Mouse (Mus musculus): ENCODE results near the gene Cox6a1.
"Not testable (repeated sequence)": the region's sequence is repeated elsewhere in the genome, so short reads cannot be mapped to it uniquely, and the experiment has no call there.

The Cox6a1 gene

DNA sequence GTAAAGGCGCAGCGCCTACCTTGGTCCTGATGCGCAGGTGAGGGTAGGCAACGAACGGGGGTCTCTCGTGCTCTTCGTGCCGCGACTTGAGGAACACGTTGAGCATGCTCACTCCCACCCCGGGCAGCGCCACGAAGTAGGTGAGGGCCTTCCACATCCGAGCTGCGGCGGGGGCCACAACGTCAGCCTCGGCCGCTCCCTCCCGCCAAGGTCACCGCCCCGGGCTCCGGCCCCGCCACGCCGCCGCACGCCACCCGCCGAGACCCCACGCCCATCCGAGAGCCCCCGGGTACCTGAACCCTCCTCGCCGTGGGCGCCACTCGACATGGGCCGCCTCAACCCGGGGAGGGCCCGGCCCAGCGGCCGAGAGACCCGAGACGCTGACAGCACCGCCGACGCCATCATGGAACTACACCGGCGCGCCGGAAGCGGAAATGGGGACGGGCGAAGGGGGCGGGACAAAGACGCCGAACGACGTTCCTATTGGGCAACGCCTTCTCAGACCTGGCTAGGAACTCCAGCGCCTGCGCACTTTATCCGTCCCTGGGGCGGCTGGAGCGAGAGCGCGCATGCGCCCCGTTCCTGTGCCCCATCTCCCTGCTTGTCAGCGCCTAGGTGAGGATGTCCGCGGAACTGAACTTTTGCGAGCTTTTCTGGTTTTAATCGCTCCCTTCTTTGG is at the start of gene Cox6a1:
Cox6a1 (minus strand) TSS at position 436 of the 679 bp plus-strand sequence.
- DNase-seq (ENCODE audit: inconsistent age in 2 of 2, low spot score in 1 of 2) = peak; percentile 99

DNA sequence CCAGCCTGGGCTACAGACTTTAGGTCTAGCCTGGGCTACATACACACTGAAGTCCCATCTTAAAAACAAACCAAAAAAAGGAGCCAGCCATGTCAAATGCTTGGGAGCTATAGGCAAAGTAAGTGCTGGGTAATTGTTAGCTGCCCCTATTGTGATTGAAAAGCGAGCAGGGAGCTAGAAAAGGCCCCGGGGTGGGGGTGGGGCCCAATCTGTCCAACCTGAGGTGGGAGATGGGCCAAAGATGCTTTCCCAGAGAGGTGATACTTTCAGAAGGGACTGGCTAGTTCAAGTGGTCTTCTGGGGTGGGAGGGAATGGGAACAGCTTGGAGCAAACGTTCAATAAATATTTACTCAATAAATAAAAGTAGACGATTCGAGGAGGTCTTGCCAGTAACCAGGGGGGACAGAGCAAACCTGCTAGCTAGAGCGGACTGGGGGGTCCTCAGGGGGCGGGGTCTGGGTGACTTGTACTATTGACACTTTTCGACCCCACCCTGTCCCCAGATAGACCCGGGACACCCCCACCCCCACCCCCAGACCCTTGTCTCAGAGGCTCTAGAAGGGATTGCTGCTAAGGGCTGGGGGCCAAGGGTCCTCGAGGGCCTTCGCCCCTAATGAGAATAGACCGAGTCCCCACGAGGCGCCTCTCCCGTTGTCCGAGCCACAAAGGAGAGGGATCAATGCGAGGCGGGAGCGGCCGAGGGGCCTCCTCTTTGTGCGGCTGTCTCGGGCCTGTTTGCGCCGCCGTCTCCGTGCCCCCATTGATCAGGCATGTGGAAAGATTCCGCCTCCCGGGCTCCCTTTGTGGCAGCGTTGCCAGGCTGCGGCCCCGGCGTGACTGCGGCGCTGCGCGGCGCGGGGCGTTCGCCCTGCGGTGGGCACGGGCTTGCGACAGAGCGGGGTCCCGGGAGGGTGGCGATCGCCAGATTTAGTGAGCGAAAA is 49.3 kb upstream of the Cox6a1 start:
- peak; percentile 18 to 58 for DNase-seq (ENCODE audit: inconsistent age in 2 of 2, low spot score in 1 of 2)

DNA sequence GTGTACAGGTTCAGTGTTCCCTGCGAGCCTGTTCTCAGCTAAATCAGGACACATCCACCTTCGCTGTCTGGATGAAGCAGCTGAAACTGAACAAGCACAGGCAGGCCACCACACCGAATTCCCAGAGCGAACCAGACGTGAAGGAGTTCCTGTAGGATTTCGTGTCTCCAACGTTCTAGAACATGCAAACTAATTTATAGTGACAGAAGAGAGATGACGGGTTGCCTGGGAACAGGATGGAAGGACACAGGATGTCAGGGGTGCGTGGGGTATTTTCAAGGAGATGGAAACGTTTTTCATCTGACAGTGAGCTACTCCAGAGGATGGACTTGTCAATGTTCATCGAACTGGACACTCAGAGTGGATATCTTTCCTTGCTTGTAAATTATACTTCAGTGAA is 47.9 kb upstream of the Cox6a1 start:
- DNase-seq (ENCODE audit: inconsistent age in 2 of 2, low spot score in 1 of 2) = no peak

DNA sequence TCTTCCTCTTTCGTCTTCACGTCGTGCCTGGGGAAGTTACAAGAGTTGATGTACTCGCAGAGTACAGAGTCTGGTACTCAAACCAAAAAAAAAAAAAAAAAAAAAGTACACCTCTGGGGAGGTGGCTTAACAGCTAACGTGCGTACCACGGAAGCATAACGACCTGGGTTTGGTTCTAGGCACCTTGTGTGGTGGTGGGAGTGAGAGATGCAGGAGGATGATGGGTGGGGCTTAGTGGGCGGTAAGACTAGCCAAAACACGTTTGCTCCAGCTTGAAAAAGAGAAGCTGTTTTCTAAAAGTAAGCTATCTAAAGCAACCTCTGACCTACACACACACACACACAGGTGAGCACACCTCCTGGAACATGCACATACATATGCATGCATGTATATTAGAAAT is 46.1 kb upstream of the Cox6a1 start:
- DNase-seq (ENCODE audit: inconsistent age in 2 of 2, low spot score in 1 of 2) = no peak

DNA sequence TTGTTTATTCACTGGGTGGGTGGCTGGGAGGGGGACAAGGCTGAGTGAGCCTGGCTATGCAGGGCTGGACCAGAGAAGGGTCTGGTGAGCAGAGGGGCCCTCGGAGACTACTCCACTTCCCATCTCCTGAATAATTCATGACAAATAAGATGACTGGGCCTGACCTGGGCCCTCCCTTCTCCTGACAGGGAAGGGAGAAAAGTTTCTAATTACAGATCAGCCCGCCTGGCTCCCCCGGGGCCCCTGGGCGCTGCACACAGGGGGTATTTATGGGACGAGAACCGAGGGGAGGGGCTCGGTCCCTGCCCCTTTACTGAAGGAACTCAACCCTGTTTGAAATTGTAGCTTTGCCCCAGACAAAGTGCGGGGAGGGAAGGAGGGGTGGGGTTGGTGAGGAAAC is 45.4 kb upstream of the Cox6a1 start:
- no peak for DNase-seq (ENCODE audit: inconsistent age in 2 of 2, low spot score in 1 of 2)

DNA sequence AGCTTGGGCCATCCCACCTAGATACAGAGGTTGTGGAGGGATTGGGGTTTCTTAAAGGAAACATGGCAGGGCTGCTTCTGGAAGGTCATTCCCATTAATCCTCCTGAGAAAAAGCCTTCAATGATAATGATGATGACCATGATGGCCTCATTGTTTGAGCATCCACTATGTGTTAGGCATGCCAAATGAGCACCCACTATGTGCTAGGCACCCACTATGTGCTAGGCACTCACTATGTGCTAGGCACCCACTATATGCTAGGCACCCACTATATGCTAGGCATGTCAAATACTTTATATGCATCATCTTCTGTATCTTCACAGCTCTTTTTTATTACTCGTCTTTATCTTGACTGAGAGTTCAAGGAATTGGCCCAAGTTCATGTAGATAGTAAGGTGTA is 44.2 kb upstream of the Cox6a1 start:
- no peak for DNase-seq (ENCODE audit: inconsistent age in 2 of 2, low spot score in 1 of 2)

DNA sequence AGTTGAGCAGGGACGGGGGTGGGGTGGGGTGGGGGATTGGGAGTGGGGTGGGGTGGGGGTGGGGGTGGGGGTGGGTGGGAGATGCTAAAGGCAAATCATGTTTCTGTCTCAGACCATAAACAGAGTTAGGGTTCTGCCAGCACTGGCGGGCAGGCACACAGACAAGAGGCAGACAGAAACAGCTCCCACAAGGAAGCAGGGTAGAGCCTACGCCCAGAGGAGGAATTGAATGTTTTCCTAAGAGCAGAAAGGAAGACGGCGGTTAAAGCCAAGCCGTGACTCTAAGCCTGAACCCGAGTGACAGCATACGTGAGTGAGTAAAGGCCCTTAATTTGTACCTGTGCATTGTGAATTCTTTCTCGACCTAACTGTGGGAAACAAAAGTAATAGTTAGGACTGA is 43.2 kb upstream of the Cox6a1 start:
- no peak for DNase-seq (ENCODE audit: inconsistent age in 2 of 2, low spot score in 1 of 2)

DNA sequence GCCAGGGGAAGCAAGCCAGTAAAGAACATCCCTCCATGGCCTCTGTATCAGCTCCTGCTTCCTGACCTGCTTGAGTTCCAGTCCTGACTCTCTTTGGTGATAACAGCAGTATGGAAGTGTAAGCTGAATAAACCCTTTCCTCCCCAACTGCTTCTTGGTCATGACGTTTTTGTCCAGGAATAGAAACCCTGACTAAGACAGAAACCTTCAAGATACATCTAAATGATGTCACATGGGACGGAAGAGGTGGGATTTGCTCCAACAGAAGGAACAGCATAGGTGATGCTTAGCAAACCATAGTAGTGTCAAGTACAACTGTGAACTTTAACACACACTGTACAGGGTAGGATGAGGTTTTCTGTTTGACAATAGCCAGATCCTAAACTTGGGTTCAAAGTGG is 30.1 kb upstream of the Cox6a1 start:
- DNase-seq (ENCODE audit: inconsistent age in 2 of 2, low spot score in 1 of 2) = not testable (repeated sequence)

DNA sequence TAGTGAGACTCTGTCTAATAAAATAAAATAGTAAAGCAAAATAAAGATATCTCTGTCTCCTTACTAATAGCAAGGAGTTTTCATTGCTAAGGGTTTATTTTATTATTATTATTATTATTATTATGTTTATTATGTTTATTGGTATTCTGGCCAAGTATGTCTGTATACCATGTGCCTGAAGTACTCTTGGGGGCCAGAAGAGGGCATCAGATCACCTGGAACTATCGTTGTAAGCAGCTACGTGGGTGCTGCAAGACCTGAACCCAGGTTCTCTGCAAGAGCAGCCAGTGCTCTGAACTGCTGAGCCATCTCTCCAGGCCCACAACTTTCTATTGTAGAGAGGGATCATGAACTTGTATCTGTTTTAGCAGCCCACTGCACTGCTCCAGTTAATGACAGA is 26.7 kb upstream of the Cox6a1 start:
- DNase-seq (ENCODE audit: inconsistent age in 2 of 2, low spot score in 1 of 2) = no peak

DNA sequence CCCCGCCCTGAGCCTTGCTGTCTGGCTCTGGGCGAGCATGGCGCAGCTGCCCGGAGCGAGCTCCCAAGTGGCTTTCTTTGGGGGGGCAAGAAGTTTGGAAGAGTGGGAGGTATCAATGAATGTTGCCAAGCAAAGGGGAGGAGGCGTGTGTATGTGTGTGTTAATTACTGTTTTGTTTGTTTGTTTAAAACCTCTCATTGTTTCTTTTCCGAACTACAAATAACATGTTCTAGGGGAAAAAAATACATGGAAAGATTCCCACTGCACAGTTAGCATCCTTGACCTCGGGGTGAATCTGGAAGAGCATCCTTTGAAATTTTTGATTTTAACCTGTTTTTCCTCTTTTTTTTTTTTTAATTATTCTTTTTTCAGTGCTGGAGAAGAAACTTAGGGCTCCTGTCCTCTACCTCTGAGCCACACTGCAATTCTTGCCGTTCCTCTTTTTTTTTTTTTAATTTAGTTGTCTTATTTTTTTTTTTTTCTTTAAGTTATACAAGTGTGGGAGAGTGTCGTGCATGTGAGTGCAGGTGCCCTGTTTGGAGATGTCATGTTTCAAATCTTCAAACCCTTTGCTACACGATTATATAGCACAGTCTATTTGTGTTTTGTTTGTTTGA is 25.5 kb upstream of the Cox6a1 start:
- no peak for DNase-seq (ENCODE audit: inconsistent age in 2 of 2, low spot score in 1 of 2)

DNA sequence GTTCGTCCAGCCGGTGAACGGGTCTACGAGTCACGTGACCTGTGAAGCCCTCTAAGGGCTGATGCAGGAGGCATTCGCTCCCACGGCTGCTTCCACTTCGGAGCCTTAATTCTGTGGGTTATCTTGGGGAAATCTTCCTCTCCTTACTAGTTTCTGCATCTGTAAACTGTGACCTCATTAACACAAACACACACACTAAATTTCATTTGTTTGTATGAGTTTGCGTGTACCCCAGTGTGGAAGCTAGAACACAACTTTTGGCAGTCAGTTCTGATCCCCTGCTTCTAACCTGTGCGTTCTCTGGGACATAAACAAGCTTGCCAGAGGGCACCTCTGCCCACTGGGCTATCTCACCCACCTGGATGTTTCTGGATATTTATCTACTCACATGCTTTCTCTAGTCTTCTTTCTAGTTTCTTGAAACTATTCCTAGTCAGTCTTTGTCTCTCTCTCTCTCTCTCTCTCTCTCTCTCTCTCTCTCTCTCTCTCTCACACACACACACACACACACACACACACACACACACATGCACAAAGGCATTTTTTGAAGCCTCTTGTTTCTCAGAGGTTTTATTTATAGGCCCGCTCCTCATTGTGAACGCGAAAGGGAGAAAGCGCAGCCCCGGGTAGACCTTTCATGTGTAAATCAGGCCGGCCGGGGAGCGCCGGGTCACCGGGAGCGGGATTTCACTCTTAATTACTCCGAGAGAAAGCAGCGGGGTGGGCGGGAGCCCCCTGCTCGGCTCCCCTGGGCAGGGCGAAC is 24.8 kb upstream of the Cox6a1 start:
- DNase-seq (ENCODE audit: inconsistent age in 2 of 2, low spot score in 1 of 2) = no peak

DNA sequence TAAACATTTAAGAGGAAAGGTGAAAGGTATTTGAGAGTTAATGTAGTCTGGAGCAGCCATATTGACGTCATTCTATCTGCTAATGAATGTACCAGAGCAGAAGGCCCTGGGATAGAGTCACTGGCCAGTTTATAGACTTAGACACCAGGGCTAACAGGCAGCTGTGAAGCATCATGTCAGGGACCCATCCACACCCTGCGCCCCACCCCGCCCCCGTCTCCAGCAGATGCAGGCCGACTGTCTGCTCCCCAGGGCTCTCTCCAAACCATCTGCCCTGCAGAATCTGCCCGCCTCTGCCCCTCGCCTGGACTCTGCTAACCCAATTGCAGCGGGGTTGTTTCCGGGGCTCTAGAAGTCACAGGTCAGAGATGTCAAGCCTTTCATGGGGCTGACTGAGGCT is 23.0 kb upstream of the Cox6a1 start:
- DNase-seq (ENCODE audit: inconsistent age in 2 of 2, low spot score in 1 of 2) = no peak

DNA sequence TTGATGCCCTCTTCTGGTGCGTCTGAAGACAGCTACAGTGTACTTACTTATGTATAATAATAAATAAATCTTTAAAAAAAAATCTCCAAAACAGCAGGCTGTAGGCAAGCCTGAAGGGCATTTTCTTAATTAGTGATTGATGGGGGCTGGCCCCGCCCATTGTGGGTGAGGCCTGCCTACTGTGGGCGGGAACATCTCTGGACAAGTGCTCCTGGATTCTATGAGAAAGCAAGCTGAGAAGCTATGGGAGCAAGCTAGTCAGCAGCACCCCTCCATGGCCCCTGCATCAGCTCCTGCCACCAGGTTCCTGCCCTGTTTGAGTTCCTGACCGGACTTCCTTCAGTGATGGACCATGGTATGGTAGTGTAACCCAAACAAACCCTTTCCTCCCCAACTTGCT is 16.0 kb upstream of the Cox6a1 start:
- no peak for DNase-seq (ENCODE audit: inconsistent age in 2 of 2, low spot score in 1 of 2)

DNA sequence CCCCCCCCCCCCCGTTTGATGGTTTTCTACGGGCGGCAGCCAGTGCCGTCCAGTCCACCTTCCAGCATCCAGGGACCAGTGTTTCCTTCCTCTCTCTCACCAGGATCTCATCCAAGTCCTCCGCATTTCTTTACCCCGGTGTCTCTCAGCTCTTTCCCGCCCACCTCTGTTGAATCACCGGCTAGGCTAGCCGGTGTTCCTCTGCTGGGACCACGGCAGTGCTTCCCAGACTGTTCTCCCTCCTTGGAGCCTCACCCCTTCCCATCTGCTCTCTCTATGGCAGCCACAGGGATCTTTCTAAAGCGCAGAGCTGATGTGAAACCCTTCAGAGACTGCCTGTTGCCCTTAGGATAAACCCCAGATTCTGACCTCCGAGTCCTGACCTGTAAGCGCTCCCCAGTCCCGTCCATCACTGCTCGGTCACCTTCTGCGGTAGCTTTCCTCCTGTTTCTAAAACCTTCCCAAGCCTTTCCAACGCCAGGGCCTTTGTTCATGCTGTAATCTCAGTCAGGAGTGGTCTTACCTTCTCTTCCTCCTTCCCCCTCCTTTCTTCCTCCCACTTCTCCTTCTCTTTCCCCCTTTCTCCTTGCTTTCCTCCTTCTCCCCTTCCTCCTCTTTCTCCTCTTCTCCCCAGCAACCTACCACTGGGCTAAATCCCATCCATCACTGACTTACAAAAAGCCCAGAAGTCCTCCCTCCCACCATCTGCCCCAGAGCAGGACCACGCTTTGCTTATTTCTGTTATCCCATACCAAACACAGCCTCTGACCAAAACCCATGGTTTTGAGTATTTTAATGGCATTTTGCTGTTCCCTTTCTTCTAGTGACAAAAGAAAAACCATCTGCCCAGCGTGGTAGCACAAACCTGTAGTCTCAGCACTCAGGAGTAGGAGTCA is 14.3 kb upstream of the Cox6a1 start:
- DNase-seq (ENCODE audit: inconsistent age in 2 of 2, low spot score in 1 of 2) = no peak

DNA sequence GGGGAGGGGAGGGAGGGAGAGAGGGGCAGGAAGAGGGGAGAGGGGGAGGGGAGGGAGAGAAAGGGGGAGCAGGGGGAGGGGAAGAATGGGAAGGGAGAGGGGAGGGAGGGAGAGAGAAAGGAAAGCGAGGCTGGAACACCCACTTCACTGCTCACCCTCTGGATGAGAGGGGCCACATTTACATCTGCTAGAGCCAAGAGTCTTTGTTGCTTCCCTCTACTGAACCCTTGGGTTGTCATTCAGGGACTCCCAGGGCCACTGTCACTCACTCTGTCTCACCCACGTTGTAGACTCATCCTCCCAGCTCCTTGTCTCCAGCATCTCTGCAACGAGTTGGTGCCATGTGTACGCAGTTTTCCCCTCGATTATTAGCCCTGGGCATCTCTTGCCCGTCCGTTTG is 13.4 kb upstream of the Cox6a1 start:
- DNase-seq (ENCODE audit: inconsistent age in 2 of 2, low spot score in 1 of 2) = no peak

DNA sequence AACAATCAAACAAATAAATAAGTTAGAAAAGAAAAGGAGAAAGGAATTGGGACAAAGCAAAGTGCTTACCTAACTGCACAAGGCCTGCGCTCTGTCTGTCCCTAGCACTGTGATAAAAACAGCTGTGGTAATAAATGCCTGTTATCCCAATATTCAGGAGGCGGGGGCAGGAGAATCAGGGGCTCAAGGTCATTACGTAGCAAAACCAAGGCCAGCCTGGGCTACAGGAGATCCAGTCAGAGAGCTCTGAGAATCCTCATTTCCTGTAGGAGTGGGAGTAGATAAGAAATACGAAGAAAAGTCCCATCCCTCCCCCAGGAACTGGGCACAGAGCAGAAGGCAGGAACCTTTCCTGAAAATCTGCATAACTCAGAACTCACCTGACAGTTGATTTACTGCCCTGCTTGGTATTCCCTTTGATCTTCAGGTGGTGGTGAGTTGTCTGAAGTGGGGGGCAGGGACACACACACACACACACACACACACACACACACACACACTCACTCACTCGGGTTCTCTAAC is 11.1 kb upstream of the Cox6a1 start:
- peak; percentile 38 to 53 for DNase-seq (ENCODE audit: inconsistent age in 2 of 2, low spot score in 1 of 2)

DNA sequence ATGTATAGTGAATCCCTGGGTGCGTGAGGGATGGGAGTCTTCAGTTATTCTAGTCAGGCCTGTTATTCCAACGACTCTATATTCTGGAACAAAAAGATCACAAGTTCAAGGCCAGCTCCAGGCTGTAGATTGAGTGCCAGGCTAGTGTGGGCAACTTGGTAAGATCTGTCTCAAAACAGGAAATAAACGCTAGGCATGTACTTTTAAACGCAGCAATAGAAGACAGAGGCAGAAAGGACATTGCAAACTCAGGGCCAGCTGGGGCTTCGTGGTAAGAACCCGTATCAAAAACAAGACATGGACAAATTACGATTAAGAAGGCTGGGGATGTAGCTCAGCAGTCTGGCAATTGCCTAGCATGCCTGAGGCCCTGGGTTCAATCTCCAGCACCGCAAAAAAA is 10.7 kb upstream of the Cox6a1 start:
- no peak for DNase-seq (ENCODE audit: inconsistent age in 2 of 2, low spot score in 1 of 2)

DNA sequence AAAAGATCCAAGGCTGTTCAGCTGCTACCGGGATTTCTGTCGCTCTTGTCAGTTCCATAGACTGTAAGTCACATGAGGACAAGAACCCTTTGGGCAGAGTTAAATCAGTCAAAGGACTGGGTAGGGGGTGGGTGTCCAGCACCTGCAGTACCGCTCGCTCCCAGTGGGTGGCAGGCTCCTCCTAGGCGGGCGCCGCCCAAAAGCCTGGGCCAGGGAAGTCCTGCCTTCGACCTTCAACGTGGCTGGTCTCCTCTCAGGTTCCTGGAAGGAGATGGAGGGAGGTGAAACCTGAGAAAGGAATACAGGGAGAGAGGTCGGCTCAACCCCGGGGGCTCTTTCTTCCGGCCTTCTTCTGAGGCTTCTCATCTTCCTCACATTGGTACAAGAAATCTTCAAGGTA is 10.1 kb upstream of the Cox6a1 start:
- peak; percentile 85 to 96 for DNase-seq (ENCODE audit: inconsistent age in 2 of 2, low spot score in 1 of 2)

DNA sequence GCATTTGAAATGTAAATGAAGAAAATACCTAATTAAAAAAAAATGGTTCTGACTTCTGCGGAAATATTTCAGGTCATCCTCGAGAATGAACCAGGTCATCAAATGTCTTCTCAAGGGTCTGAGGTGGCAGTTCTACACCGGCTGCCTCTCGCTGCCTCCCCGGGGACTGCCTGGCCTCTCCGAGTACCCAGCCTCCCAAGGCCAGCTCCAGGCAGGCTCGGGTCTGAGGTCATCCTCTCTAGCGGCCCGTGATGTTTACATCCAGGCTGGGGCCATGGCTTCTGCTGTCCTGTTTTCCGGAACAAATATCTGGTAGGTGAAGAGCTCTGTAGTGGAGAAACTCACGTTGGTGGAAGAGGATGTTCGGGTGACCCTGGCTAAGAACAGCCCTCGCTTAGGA is 6.3 kb upstream of the Cox6a1 start:
- no peak for DNase-seq (ENCODE audit: inconsistent age in 2 of 2, low spot score in 1 of 2)

DNA sequence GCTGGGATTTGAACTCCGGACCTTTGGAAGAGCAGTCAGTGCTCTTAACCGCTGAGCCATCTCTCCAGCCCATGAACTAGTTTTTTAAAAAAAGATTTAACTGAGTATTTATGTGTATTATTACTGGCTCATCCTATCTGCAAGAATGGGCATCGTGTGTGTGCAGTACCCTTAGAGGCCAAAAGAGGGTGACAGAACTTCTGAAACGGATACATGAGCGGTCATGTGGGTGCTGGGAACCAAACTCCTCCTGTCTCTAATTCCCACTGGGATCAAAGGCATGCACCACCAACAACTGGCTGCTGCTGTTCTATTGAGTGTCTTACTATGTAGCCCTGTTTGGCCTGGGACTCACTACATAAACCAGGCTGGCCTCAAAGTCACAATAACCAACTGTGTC is 2.6 kb upstream of the Cox6a1 start:
- DNase-seq (ENCODE audit: inconsistent age in 2 of 2, low spot score in 1 of 2) = no peak
